Mouse (Mus musculus) forebrain, embryonic 13.5 days (tissue): ENCODE results near the gene Erc2. TPM values are rescaled to one million over a fixed set of nuclear protein-coding genes. Genes with fewer than 3 reads are reported as not detected.

Source experiments
- ATAC-seq: fragments of 200-750 bp; cut with Nextera tagmentation; 2 replicates; pipeline ENCODE4 v1.8.0; 2017
- H3K27ac ChIP-seq: fragments of 300-500 bp; sonication (generic); 2 replicates; pipeline ENCODE4 v1.5.1; 2015; ENCODE audit warnings: inconsistent platforms, mild to moderate bottlenecking, moderate library complexity
- H3K27me3 ChIP-seq: fragments of 300-500 bp; sonication (generic); 2 replicates; pipeline ENCODE4 v1.6.1; 2015; ENCODE audit warnings: mild to moderate bottlenecking, inconsistent platforms
- H3K36me3 ChIP-seq: fragments of 300-500 bp; sonication (generic); 2 replicates; pipeline ENCODE4 v1.6.1; 2015; ENCODE audit warnings: mild to moderate bottlenecking, inconsistent platforms; ENCODE audit not compliant: poor library complexity, severe bottlenecking
- H3K4me1 ChIP-seq: fragments of 300-500 bp; sonication (generic); 2 replicates; pipeline ENCODE4 v1.6.1; 2015; ENCODE audit warnings: inconsistent platforms
- H3K4me2 ChIP-seq: fragments of 300-500 bp; sonication (generic); 2 replicates; pipeline ENCODE4 v1.6.1; 2015; ENCODE audit warnings: inconsistent platforms, mild to moderate bottlenecking, moderate library complexity
- H3K4me3 ChIP-seq: fragments of 300-500 bp; sonication (generic); 2 replicates; pipeline ENCODE4 v1.5.1; 2015; ENCODE audit warnings: mild to moderate bottlenecking, inconsistent platforms
- H3K9ac ChIP-seq: fragments of 300-500 bp; sonication (generic); 2 replicates; pipeline ENCODE4 v1.6.1; 2015; ENCODE audit warnings: mild to moderate bottlenecking, inconsistent platforms
- H3K9me3 ChIP-seq: fragments of 300-500 bp; sonication (generic); replicated peaks from 2 replicates; pipeline ENCODE4 v1.6.1; 2016; ENCODE audit warnings: inconsistent platforms
- WGBS: fragments of 180-500 bp; shearing (Covaris S2); methylation state at CpG from one replicate; pipeline ENCODE4 v1.1.7; 2015; 5-methylcytosine and 5-hydroxymethylcytosine counted together
- polyA plus RNA-seq: library from polyadenylated mRNA; unstranded; fragments of >200 nt; fragmentation: Nextera tagmentation; extraction: Ambion mirVana; gene quantifications from 2 replicates; pipeline ENCODE4 v1.2.1, GENCODE M21; 2015

The Erc2 gene
- polyA plus RNA-seq, 1 experiment from 2014 or later, result 49.8 TPM

DNA sequence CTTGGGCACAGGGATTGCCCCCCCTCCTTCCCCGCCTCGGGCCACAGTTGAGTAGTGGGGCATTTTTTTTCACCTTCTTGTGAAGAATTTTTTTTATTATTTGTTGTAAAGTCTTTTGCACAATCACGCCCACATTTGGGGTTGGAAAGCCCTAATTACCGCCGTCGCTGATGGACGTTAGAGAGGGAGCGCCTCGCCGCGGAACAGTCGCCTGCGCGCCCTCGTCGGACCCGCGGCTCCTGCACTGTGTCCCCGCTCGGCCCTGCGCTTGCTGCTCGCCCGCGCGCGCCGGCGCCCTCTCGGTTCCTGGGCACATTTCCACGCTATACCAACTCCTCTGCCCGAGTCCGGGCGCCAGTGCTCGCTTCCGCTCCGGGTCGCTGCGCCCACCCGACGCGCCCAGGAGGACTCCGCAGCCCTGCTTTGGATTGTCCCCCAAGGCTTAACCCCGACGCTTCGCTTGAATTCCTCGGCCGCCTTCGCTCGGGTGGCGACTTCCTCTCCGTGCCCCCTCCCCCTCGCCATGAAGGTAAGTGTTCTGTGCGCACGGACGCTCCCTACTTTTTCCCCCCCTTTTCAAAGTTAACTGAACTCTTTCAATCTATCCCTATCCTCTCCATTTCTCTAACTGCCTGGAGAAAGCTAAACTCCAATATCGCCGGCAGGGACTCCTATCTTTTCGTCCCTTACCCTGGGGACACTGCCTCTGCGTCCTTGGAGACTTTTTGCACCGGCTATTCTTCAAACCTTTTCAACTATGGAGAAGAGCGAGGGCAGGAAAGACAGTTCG lies 883.6 kb downstream of the Erc2 start:
- WGBS, result under 1% methylated on average over 62 of the region's 62 CpGs
- Histone ChIP-seq H3K27me3 (peaks cover 86% of the 10 kb centered on the region), H3K4me1 (peaks cover 52% of the 10 kb centered on the region), H3K9me3 (no peaks in the 10 kb centered on the region), H3K27ac (peak overlapping the region; percentile 68), H3K36me3 (no peaks in the 10 kb centered on the region), H3K9ac (peak overlapping the region; percentile 70), H3K4me2 (peak overlapping the region; percentile 89), H3K4me3 (peak overlapping the region; percentile 58)
- ATAC-seq, result peak; percentile 36; the same call in 1 of the 2 replicates

DNA sequence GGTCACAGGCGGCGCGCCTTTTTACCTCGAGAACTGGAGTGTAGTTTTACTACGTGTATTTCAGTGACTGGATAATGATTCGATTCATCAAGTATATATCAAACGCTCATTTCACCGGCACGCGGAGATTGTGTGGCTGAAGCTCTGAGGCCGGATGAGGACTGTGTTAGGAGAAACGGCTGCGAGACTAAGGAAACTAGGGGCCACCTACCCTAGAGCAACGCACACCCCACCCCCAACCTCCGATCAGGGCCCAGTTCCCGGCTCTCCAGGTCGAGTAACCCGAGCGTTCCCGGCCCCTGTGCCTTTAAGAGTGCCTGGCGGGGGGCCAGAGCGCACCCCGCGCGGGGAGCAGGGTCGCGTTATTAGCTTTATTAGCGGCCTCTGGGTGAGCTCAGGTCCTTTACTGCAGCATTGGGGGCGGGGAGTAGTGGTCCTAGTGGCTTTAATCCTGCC lies 884.2 kb downstream of the Erc2 start:
- peaks cover 58% of the 10 kb centered on the region for H3K4me1 ChIP-seq
- H3K27me3 ChIP-seq, result peaks cover 88% of the 10 kb centered on the region
- under 1% methylated on average over 29 of the region's 29 CpGs for WGBS

DNA sequence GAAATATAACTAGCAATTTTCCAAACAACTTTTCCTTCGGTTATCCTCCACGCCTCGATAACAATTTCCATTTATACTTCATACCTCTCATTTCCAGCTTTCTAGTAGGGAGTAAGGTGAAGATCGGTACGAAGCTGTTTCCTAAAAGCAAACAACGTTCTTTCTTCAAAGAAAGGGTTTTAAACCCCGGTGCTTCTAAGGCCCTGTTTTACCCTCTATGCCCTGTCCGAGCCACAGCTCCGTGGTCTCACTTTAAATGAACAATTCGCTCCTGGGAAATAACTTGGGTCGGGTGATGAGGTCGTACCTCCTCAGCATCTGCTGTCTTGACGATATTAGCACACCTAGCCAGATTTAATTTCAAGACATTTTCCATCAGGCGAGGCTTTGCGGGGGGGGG lies 884.8 kb downstream of the Erc2 start:
- Histone ChIP-seq H3K36me3 (no peaks in the 10 kb centered on the region), H3K4me3 (peak overlapping the region; percentile 58), H3K9ac (peak overlapping the region; percentile 70; the same call in 1 of the 2 replicates), H3K4me1 (peaks cover 62% of the 10 kb centered on the region), H3K27ac (no peak overlapping the region), H3K27me3 (peaks cover 89% of the 10 kb centered on the region), H3K4me2 (peak overlapping the region; percentile 89), H3K9me3 (no peaks in the 10 kb centered on the region)
- WGBS, result under 1% methylated on average over 15 of the region's 15 CpGs
- no peak for ATAC-seq

More for the DNA sequence above, 884.2 kb downstream of the Erc2 start:
- peak overlapping the region; percentile 89 for H3K4me2 ChIP-seq
- peak overlapping the region; percentile 68; the same call in 1 of the 2 replicates for H3K27ac ChIP-seq
- H3K9ac ChIP-seq, result peak overlapping the region; percentile 70
- H3K36me3 ChIP-seq, result no peaks in the 10 kb centered on the region
- H3K9me3 ChIP-seq, result no peaks in the 10 kb centered on the region
- no peak for ATAC-seq
- peak overlapping the region; percentile 58 for H3K4me3 ChIP-seq

DNA sequence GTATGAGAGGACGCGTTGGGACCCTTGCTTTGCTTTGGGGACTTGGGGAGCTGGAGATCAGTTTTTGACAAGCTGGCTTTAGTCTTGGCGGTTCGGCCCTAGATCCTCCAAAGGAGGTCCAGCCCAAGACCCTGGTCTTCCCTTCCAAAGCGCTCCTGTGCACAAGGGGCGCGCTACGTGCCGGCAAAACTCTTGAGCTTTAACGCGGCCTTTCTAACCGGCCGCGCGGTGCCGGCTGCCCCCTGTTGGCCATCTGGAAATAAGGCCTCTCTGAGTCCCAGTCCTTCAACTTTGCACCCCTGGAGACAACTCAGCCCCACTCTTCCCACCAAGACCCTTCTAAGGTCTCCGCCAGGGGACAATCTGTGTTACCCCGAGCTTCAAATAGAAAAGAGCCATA lies 885.2 kb downstream of the Erc2 start:
- Histone ChIP-seq H3K4me3 (peak overlapping the region; percentile 58), H3K27me3 (peaks cover 89% of the 10 kb centered on the region), H3K36me3 (no peaks in the 10 kb centered on the region), H3K27ac (no peak overlapping the region), H3K9ac (peak overlapping the region; percentile 26; the same call in 1 of the 2 replicates), H3K4me1 (peaks cover 62% of the 10 kb centered on the region), H3K9me3 (no peaks in the 10 kb centered on the region), H3K4me2 (peak overlapping the region; percentile 89)
- ATAC-seq, result no peak
- under 1% methylated on average over 18 of the region's 18 CpGs for WGBS

DNA sequence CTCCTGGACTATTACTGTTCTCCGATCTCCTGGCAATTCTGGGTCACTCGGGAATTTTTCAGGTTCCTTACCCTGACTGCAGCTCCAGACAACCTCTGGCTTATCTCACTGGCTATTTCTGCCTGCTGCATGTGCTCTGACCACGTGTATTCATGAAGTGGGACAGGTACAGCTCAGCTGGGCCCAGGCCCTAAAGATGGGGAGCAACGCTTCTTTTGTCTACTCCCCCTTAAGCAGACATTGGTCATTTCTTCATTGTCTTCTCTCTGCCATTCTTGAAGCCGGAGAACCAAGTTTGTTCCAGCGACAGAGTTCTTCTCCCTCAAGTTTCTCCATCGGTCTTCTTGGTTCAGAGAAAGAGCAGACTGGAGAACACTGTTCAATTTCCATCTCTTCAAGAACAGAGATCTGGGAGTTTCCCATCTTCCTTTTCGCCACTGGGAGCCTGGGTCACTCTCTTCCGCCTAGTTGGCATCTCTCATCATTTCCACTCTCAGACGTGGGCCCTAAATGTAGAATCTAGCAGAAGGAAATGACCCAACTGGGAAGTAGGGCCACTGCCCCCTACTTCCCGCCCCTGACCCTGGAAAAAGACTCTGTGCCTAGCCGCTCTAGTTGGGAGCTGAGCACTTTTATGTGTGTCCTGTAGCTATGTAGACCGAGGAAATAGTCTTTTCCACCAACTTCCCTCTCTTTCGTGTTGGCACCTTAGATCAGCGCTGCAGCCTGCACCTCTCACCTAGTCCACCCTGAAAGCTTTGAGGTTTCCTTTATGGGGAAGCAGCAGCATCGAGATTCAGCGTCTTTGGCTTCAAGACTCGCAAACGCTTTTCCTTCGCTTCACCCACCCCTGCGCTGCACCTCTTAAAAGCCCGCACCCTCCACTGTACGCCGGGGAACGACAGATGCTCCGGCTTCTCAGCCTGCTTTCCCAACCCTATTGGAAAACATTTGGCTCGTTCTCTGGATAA lies 886.3 kb downstream of the Erc2 start:
- H3K27ac ChIP-seq, result no peak overlapping the region
- 15% methylated on average over 27 of the region's 27 CpGs for WGBS
- peaks cover 69% of the 10 kb centered on the region for H3K4me1 ChIP-seq

DNA sequence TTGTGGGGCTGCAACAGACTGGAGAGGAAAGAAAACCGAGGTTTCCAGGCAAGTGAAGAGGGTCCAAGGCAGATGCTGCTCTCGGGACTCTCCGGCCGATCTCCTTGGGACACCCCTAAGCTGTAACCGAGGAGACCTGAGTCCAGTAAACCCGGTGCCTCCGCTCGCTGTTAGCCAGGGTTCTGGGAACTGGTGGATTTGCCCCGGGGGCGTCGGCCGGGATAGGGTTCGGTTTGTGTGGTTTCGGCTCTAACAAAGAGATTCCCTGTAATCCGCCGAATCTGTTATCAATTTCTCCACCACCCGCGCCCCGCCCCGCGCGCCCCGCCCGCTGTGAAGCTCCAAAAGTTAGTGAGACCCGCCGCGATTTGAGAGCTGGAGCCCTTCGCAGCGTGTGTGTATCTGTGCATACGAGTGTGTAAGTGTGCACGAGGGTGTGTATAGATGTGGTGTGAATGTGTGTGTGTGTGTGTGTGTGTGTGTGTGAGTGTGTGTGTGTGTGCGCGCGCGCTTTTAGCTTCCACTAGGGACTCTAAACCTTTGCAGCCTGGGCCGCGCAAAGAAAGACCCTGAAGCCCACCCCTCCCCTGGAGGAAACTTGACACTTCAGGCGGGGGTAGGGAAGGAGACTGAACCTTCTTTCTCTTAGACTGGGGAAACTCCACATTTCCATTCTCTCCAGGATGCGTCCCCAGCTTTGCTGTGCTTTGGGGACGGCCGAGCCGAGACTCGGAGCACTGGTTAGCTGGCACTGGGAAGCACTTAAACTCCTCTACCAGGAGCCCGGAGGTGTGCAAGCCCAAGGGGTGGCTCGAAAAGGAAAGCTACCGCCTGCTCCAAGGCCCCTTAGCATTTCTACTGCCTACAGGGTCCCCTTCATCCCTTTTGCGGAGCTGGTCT lies 887.5 kb downstream of the Erc2 start:
- peaks cover 78% of the 10 kb centered on the region for H3K27me3 ChIP-seq
- peak overlapping the region; percentile 59 for H3K9ac ChIP-seq
- H3K9me3 ChIP-seq, result no peaks in the 10 kb centered on the region
- WGBS, result under 1% methylated on average over 43 of the region's 47 CpGs
- H3K4me3 ChIP-seq, result peak overlapping the region; percentile 58
- H3K4me2 ChIP-seq, result peak overlapping the region; percentile 89
- H3K36me3 ChIP-seq, result no peaks in the 10 kb centered on the region
- H3K4me1 ChIP-seq, result peaks cover 67% of the 10 kb centered on the region
- 0 out of 2 replicates have a peak overlapping the region, but pooled peaks have one; percentile 36 for H3K27ac ChIP-seq
- ATAC-seq, result 0 out of 2 replicates have a peak, but pooled peaks have one; percentile 12

More for the DNA sequence above, 886.3 kb downstream of the Erc2 start:
- ATAC-seq, result no peak
- Histone ChIP-seq H3K9me3 (no peaks in the 10 kb centered on the region), H3K27me3 (peaks cover 88% of the 10 kb centered on the region), H3K4me2 (peak overlapping the region; percentile 89), H3K9ac (peak overlapping the region; percentile 59), H3K36me3 (no peaks in the 10 kb centered on the region), H3K4me3 (peak overlapping the region; percentile 58)

DNA sequence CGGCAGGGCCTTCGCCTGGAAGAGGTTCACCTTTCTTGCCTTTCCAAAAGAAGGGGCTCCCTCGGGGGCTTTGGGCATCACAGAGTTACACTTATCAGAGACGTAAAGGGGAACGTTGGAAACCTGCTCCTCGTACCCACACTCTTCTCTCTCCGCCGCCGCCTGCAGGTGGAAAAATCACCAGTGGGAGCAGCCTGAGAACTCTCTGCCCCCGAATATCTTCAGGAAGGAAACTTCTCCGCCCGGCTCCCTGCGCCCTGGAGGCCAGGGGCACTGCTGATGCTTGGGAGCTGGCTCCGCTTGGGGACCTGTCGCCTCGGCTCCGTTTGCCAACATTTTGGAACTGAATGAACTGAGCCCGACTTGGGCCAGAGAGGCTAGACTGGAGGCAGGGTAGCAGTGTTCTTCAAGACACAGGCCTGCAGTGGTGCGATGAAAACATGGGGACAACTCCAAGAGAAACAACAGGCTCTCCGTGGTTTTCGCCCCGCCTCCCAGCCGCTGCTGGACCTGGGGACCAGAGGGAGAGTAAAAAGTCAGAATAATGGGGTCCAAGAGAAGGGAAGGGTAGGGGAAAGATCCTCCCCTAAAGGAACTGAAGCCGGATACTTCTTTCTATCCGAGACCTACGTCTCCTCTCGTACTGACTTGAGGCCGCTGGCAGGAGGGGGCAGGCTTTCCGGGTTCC lies 888.3 kb downstream of the Erc2 start:
- Histone ChIP-seq H3K4me2 (peak overlapping the region; percentile 89), H3K4me3 (peak overlapping the region; percentile 58), H3K9me3 (no peaks in the 10 kb centered on the region), H3K27me3 (peaks cover 85% of the 10 kb centered on the region), H3K36me3 (no peaks in the 10 kb centered on the region), H3K27ac (0 out of 2 replicates have a peak overlapping the region, but pooled peaks have one; percentile 36), H3K4me1 (peaks cover 64% of the 10 kb centered on the region), H3K9ac (peak overlapping the region; percentile 59)
- 1% methylated on average over 29 of the region's 29 CpGs for WGBS
- no peak for ATAC-seq

DNA sequence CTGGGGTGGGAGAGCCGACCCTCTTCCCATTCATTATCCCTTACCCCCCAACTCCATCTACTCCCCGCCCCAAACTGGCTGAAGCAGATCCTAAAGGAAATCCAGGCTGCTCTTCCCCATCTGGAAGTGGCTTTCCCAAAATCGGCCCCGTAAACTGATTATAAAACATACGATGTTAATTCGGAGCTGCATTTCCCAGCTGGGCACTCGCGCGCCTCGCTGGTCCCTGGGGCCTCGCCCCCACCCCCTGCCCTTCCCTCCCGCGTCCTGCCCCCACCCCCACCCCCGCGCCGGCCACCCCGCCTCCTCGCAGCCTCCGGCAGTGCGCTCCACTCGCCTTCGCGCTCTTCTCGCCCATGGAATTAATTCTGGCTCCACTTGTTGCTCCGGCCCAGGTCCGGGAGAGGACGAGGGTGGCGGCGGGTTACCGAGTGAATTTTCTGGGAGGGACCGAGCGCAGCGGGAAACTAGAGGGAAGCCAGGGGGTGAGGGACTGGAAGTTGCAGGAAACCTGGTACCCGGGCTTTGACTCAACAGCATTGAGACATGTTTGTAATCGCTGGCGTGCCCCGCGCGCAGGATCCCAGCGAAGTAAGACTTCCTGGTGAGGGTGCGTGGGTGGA lies 888.9 kb downstream of the Erc2 start:
- Histone ChIP-seq H3K4me1 (peaks cover 57% of the 10 kb centered on the region), H3K27ac (no peak overlapping the region), H3K9me3 (no peaks in the 10 kb centered on the region), H3K4me3 (peak overlapping the region; percentile 58), H3K36me3 (no peaks in the 10 kb centered on the region), H3K4me2 (peak overlapping the region; percentile 89), H3K27me3 (peaks cover 80% of the 10 kb centered on the region), H3K9ac (peak overlapping the region; percentile 59)
- under 1% methylated on average over 37 of the region's 41 CpGs for WGBS
- no peak for ATAC-seq

DNA sequence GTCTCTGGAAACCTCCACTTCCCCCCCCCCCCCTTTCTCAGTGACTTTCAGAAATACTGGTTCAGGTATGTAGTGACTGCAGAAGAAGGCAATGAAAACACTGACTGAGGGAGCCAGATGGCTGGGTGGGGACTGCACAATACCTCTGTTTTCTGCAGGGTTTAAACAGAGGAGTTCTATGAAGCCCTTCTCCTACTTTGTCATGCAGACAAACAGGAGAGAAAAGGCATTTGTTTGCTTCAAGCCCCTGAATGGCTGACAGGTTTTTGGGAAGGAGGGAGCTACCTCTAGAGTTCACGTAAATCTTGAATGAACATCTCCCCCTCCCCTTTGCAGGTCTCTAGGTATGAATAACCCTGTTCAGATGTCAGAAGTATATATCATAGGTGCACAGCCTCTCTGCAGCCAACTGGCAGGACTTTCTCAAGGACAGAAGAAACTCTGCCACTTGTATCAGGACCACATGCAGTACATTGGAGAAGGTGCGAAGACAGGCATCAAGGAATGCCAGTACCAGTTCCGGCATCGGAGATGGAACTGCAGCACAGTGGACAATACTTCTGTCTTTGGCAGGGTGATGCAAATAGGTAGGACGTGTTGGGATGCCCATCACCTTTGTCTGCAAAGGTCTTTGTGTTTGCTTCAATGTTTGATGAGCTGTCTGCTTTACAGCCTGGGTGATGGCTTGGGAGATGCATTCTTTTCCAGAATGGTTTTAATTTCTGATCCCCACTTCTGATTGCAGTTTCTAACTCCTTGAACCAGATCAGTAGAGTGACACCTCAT lies 890.8 kb downstream of the Erc2 start:
- H3K27me3 ChIP-seq, result peaks cover 66% of the 10 kb centered on the region
- H3K27ac ChIP-seq, result no peak overlapping the region
- no peak overlapping the region for H3K9ac ChIP-seq
- no peak overlapping the region for H3K4me2 ChIP-seq
- H3K4me1 ChIP-seq, result peaks cover 51% of the 10 kb centered on the region
- WGBS, result 79% methylated on average over 5 of the region's 5 CpGs
- H3K9me3 ChIP-seq, result no peaks in the 10 kb centered on the region
- no peak overlapping the region for H3K4me3 ChIP-seq
- no peak for ATAC-seq
- H3K36me3 ChIP-seq, result no peaks in the 10 kb centered on the region

DNA sequence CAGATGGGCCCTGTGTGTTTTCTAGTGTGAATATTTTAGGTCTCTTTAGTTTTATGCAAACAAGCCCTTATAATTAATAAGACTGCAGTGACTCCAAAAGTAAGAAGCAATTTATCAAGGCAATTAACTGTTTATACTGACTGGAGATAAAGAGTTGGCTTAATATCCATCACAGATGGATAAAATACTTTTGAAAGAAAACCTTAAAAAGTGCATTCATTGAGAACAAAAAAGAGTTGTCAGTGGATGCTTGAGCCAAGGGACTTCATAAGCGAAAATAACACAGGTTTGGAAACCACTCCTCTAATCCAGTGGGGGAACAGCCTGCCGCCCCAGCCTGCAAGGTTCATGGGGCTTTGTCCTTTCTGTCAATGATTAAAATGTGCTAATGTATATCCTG lies 891.9 kb downstream of the Erc2 start:
- WGBS, result 18% methylated on average over 2 of the region's 2 CpGs
- Histone ChIP-seq H3K9me3 (no peaks in the 10 kb centered on the region), H3K36me3 (no peaks in the 10 kb centered on the region), H3K4me3 (no peak overlapping the region), H3K4me1 (peaks cover 43% of the 10 kb centered on the region), H3K4me2 (no peak overlapping the region), H3K27me3 (peaks cover 55% of the 10 kb centered on the region), H3K27ac (no peak overlapping the region), H3K9ac (no peak overlapping the region)
- ATAC-seq, result 0 out of 2 replicates have a peak, but pooled peaks have one; percentile 28
